Mouse (Mus musculus): Measurements from ENCODE around the gene Zfp580. TPM values are rescaled to one million over a fixed set of nuclear protein-coding genes. Genes with fewer than 3 reads are reported as not detected.

Zfp580 gene
- polyA plus RNA-seq, 1 experiment, result not detected

DNA sequence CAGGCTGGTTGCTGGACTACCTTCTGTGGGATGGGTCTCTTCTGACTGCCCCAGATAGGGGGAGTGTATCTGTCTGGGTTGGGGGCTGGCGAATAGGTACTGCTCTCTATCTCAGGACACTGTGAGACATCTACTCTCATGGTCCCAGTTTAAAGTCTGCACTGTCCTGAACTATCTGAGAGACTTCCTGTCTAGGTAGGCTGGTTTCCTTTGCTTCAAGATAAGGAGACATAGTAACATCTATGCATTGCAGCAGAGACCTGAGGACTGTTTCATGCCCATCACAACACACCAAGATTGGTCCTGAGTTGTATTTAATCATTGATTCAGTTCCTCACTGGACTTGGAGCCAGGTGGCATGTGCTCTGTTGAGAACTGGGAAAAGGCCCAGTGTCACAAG lies 34.2 kb downstream of the Zfp580 start:
- 100% methylated on average over 1 of the region's 1 CpGs for WGBS
- H3K4me3 ChIP-seq (ENCODE audit: insufficient read depth, low read depth, low read length), result no peak overlapping the region
- peaks cover 26% of the 10 kb centered on the region for H3K4me1 ChIP-seq (ENCODE audit: control insufficient read depth, insufficient read depth, low read length)
- TF ChIP-seq POLR2A (IDR thresholded peaks at IDR 0.05; ENCODE audit: insufficient read depth, low read depth, low read length) (no peak), CTCF (IDR thresholded peaks at IDR 0.05; ENCODE audit: insufficient read depth, low read depth, low read length) (no peak)
- H3K27ac ChIP-seq (ENCODE audit: insufficient read depth, low read depth, low read length), result no peak overlapping the region

DNA sequence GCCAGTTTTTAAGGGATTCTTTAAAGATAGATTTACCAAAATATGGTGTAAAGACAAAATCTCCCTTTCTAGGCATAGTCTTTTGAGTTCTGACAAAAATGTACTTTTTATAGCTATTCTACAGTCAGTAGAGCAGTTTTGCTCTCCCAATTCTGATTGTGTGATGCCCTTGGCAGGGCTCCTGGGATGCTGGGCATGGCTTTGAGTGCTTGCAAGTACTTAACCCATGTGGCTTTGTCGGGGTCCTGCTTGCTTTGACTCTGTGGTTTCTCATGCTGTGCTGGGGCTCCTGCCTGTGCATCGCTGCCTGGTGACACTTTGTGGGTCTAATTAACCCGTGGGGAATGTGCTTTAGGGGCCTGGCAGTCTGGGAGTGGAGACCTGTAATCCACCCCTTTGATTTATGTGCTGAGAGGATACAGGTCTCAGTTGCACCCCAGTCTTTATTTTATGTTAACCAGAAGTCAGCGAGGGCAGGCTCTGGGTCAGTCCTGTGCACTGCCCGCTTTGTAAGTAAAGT lies 35.6 kb downstream of the Zfp580 start:
- H3K4me3 ChIP-seq (ENCODE audit: insufficient read depth, low read depth, low read length), result no peak overlapping the region
- H3K27ac ChIP-seq (ENCODE audit: insufficient read depth, low read depth, low read length), result no peak overlapping the region
- WGBS, result 46% methylated on average over 5 of the region's 5 CpGs
- peaks cover 28% of the 10 kb centered on the region for H3K4me1 ChIP-seq (ENCODE audit: control insufficient read depth, insufficient read depth, low read length)
- TF ChIP-seq POLR2A (IDR thresholded peaks at IDR 0.05; ENCODE audit: insufficient read depth, low read depth, low read length), result no peak
- no peak for TF ChIP-seq CTCF (IDR thresholded peaks at IDR 0.05; ENCODE audit: insufficient read depth, low read depth, low read length)

DNA sequence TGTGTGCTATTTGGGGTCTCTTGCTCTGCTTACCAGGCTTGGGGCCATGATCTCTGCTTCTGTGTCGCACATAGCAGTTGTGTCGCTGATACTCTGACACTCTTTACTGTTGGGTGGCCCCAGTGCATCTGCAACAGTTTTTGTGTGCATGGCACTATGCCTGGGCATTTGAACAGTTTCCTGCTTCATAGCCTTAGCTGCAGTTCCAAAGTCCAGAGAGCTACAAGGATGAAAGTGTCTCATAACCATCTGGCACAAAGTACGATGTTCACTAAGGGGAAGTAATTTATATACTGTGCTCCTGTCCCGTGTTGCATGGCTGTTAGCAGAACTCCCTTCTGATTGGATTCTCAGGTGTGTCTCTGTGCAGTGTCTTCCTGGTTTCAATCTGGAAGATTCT lies 36.5 kb downstream of the Zfp580 start:
- peaks cover 35% of the 10 kb centered on the region for H3K4me1 ChIP-seq (ENCODE audit: control insufficient read depth, insufficient read depth, low read length)
- H3K4me3 ChIP-seq (ENCODE audit: insufficient read depth, low read depth, low read length), result no peak overlapping the region
- TF ChIP-seq CTCF (IDR thresholded peaks at IDR 0.05; ENCODE audit: insufficient read depth, low read depth, low read length) (no peak), POLR2A (IDR thresholded peaks at IDR 0.05; ENCODE audit: insufficient read depth, low read depth, low read length) (no peak)
- H3K27ac ChIP-seq (ENCODE audit: insufficient read depth, low read depth, low read length), result no peak overlapping the region
- 74% methylated on average over 4 of the region's 4 CpGs for whole genome bisulfite sequencing

DNA sequence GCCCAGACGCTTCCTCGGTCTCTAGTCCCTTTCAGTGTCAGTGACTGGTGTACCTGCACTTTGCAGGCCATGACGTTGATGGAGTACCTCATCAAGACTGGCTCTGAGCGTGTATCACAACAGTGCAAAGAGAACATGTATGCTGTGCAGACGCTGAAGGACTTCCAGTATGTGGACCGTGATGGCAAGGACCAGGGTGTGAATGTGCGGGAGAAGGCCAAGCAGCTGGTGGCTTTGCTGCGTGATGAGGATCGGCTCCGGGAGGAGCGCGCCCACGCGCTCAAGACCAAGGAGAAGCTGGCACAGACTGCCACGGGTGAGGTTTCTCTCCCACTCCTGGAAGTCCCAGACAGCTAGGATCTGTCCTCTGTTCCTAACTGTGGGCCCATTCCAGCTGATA lies 38.5 kb downstream of the Zfp580 start:
- H3K4me3 ChIP-seq (ENCODE audit: insufficient read depth, low read depth, low read length), result no peak overlapping the region
- H3K4me1 ChIP-seq (ENCODE audit: control insufficient read depth, insufficient read depth, low read length), result peaks cover 29% of the 10 kb centered on the region
- TF ChIP-seq CTCF (IDR thresholded peaks at IDR 0.05; ENCODE audit: insufficient read depth, low read depth, low read length) (no peak), POLR2A (IDR thresholded peaks at IDR 0.05; ENCODE audit: insufficient read depth, low read depth, low read length) (no peak)
- no peak overlapping the region for H3K27ac ChIP-seq (ENCODE audit: insufficient read depth, low read depth, low read length)
- WGBS, result 79% methylated on average over 15 of the region's 15 CpGs

DNA sequence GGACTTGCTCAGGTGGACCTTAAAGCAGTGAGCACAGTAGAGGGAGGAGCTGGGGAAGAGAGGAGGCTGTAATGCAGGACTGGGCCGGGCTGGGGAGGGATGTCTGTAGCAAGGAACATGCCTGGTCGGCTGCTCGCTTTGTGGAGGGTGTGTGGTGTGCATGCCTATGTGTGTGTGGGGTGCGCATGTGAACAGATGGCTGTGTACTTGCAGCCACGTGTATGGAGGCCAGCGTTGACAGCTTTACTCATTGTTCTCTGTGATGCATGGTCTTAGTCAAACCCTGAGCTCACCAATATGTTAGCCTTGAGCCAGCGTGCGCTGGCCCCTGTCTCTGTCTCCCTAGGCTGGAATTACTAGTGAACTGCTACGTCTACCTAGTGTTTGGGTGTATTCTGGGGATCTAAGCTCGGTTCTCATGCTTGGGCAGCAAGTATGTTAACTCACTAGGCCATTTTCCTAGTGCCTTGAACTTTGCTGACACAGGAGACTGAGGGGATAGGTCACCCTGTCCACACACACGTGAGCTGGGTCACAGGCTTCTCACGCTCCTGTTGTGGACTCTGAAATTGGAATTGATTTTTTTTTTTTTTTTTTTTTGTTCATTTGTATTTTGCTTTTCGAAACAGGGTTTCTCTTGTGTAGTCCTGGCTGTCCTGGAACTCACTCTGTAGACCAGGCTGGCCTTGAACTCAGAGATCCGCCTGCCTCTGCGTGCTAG lies 39.8 kb downstream of the Zfp580 start:
- 87% methylated on average over 15 of the region's 15 CpGs for WGBS
- no peak overlapping the region for H3K4me3 ChIP-seq (ENCODE audit: insufficient read depth, low read depth, low read length)
- H3K27ac ChIP-seq (ENCODE audit: insufficient read depth, low read depth, low read length), result no peak overlapping the region
- peaks cover 27% of the 10 kb centered on the region for H3K4me1 ChIP-seq (ENCODE audit: control insufficient read depth, insufficient read depth, low read length)
- TF ChIP-seq POLR2A (IDR thresholded peaks at IDR 0.05; ENCODE audit: insufficient read depth, low read depth, low read length) (no peak), CTCF (IDR thresholded peaks at IDR 0.05; ENCODE audit: insufficient read depth, low read depth, low read length) (no peak)

DNA sequence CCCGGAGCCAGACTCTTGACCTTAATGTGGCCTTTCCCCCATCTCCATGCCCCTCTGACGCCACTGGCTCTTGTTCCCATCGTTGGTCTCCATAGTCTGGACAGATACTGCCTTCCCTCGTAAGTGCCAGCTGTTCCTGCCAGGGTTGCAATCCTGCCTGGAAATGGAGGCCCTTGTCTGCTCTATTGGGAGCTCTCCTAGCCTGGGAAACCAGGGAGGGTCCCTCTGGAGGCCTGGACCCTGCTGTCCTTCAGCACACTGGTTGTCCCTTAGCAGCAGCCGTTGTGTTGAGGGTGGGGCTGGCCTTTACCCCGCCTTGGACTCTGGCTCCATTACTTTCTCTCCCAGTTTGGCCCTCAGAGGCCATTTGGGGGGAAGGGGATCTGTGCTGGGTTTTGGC lies 41.0 kb downstream of the Zfp580 start:
- Histone ChIP-seq H3K27ac (ENCODE audit: insufficient read depth, low read depth, low read length) (no peak overlapping the region), H3K4me3 (ENCODE audit: insufficient read depth, low read depth, low read length) (no peak overlapping the region), H3K4me1 (ENCODE audit: control insufficient read depth, insufficient read depth, low read length) (peaks cover 18% of the 10 kb centered on the region)
- TF ChIP-seq POLR2A (IDR thresholded peaks at IDR 0.05; ENCODE audit: insufficient read depth, low read depth, low read length), result no peak
- TF ChIP-seq CTCF (IDR thresholded peaks at IDR 0.05; ENCODE audit: insufficient read depth, low read depth, low read length), result no peak
- WGBS, result 80% methylated on average over 6 of the region's 6 CpGs

DNA sequence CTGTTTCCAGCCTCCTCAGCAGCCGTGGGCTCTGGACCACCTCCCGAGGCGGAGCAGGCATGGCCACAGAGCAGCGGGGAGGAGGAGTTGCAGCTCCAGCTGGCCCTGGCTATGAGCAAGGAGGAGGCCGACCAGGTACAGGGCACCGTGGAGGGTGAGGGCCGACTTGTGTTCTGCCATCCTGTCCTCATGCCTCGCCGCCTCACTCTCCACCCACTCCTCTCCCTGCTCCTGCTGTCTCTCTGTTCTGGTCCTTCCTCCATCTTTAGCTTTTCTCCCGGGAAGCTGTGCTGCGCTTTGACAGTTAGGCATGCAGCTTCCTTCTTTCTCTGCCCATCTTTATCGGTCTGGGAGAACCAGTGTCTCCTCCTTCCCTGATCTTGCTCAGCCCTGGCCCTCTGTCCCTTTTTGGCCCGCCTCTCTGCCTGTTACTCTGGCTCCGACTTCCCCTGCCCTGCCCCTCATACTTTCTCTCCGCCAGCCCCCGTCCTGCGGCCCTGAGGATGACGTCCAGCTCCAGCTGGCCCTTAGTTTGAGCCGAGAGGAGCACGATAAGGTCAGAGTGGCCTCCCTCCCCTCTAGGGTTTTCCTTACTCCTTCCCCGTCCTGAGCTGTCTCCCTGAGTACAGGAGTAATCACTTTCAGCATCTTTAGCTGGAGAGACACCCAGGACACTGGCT lies 41.6 kb downstream of the Zfp580 start:
- WGBS, result 77% methylated on average over 21 of the region's 21 CpGs
- H3K4me3 ChIP-seq (ENCODE audit: insufficient read depth, low read depth, low read length), result no peak overlapping the region
- TF ChIP-seq POLR2A (IDR thresholded peaks at IDR 0.05; ENCODE audit: insufficient read depth, low read depth, low read length), result no peak
- TF ChIP-seq CTCF (IDR thresholded peaks at IDR 0.05; ENCODE audit: insufficient read depth, low read depth, low read length), result no peak
- H3K27ac ChIP-seq (ENCODE audit: insufficient read depth, low read depth, low read length), result no peak overlapping the region
- peaks cover 18% of the 10 kb centered on the region for H3K4me1 ChIP-seq (ENCODE audit: control insufficient read depth, insufficient read depth, low read length)

DNA sequence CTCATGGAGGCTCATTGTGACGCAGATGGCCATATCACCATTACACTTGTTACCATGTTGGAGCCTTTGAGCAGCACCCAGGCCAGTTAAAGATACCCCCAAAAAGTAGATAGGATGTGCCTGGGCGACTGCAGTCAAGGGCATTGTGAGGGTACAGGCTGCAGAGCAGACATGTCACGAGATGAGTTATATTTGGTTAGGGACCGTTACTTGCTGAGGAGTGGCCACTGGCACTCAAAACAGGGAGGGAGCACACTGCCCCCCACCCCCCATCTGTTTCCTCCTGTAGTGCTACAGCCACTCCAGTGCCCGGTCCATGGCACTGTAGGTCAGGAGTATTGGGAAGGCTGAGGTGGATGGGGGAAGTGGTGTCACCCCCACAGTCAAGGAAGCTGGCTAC lies 47.4 kb downstream of the Zfp580 start:
- TF ChIP-seq CTCF (IDR thresholded peaks at IDR 0.05; ENCODE audit: insufficient read depth, low read depth, low read length) (no peak), POLR2A (IDR thresholded peaks at IDR 0.05; ENCODE audit: insufficient read depth, low read depth, low read length) (no peak)
- Histone ChIP-seq H3K27ac (ENCODE audit: insufficient read depth, low read depth, low read length) (no peak overlapping the region), H3K4me3 (ENCODE audit: insufficient read depth, low read depth, low read length) (no peak overlapping the region), H3K4me1 (ENCODE audit: control insufficient read depth, insufficient read depth, low read length) (no peaks in the 10 kb centered on the region)
- WGBS, result 93% methylated on average over 5 of the region's 5 CpGs

DNA sequence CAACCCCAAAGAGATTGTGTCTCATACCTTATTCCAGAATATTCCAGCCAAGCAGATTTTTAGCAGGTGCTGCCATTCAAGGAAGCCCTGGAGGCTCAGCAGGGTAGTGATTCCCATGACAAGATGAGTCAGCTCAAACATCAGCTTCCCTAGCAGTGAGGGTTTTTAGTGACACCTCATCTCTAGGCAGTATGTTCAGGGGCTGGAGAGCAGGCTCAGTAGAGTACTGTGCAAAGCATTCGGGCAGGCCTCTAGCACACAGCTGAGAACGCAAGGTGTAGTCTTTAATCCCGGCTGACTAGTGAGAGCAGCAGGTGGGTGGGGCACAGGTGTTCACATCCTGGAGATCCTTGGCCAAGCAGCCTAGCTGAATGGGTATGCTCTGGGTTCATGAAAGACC lies 48.5 kb downstream of the Zfp580 start:
- Histone ChIP-seq H3K27ac (ENCODE audit: insufficient read depth, low read depth, low read length) (no peak overlapping the region), H3K4me3 (ENCODE audit: insufficient read depth, low read depth, low read length) (no peak overlapping the region), H3K4me1 (ENCODE audit: control insufficient read depth, insufficient read depth, low read length) (no peaks in the 10 kb centered on the region)
- TF ChIP-seq CTCF (IDR thresholded peaks at IDR 0.05; ENCODE audit: insufficient read depth, low read depth, low read length) (no peak), POLR2A (IDR thresholded peaks at IDR 0.05; ENCODE audit: insufficient read depth, low read depth, low read length) (no peak)
- 89% methylated on average over 3 of the region's 3 CpGs for WGBS

Measured in olfactory bulb, adult 2 months (tissue).